Mouse (Mus musculus) stomach, postnatal 0 days (tissue): ENCODE results near the gene Fgfr2.

Source experiments
- CTCF ChIP-seq: IDR thresholded peaks from 2 replicates; pipeline ENCODE4 v1.5.1; 2016; ENCODE audit warnings: antibody characterized with exemption, low read depth, mild to moderate bottlenecking, moderate library complexity
- EP300 ChIP-seq: optimal IDR thresholded peaks from 2 replicates; pipeline ENCODE3; 2016; ENCODE audit warnings: antibody characterized with exemption

- TF ChIP-seq EP300 (no peak), CTCF (no peak)
Observed at GRCm38 (mm10) chr7:133053757-133054156, 69.4 kb downstream of the Fgfr2 start.
